Mouse (Mus musculus): ENCODE data around the gene Clasrp. TPM values are rescaled to one million over a fixed set of nuclear protein-coding genes. Genes with fewer than 3 reads are reported as not detected.

Gene Clasrp
- polyA plus RNA-seq, 1 experiment from 2014 or later, result 45.5 TPM

DNA sequence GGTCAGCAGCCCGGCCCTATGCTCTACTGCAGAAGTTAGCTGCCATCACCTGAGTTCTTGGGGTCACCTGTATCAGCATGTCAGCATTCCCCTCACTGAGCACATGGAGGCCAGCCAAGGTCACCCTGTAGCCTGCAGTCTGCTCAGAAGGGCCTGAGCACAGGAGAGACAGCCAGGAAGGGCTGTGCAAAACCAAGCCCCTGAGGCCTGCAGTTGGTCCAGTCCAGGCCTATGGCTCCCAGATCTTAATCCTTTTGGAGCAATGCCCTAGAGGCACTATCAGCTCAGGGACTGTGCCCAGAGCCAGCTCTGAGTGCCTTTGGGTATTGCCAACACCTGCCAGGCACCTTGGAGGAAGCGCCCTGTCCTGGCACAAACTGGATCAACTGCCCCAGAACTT, 47.2 kb downstream of the Clasrp start:
- Histone ChIP-seq H3K9ac (ENCODE audit: low read depth, low read length) (no peak overlapping the region), H3K27me3 (replicated peaks; ENCODE audit: control insufficient read depth, insufficient read depth, low read length) (no peaks in the 10 kb centered on the region), H3K27ac (ENCODE audit: low read depth, low read length) (no peak overlapping the region), H3K9me3 (ENCODE audit: control insufficient read depth, low read length) (no peaks in the 10 kb centered on the region), H3K4me2 (no peak overlapping the region), H3K4me1 (replicated peaks; ENCODE audit: control insufficient read depth, insufficient read depth, low read length) (peaks cover 34% of the 10 kb centered on the region), H3K36me3 (ENCODE audit: control insufficient read depth, insufficient read depth, low read length) (peaks cover 15% of the 10 kb centered on the region), H3K4me3 (ENCODE audit: low read depth, low read length) (no peak overlapping the region)
- ATAC-seq (replicated peaks; ENCODE audit: low FRiP score) (no peak), DNase-seq (ENCODE audit: low spot score) (no peak)
- 98% methylated on average over 2 of the region's 2 CpGs for WGBS

DNA sequence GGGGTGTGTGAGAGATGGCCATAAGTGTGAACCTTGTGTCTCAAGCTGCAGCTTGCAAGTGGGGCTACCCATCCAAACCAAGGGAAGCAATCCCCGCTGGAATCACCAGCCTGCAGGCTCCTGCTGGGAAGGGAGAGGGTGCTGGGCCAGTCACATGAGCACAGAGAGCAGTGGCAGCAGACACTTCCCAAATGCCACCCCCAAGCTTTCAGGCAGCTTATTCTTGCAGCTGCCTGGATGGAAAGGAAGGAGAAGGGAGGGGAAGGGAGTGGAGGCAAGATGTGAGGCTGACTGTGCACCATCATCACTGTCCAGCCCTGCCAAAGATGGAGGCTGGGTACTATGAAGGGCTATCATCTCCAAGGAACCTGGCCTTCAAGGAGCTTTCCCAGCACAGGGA, 50.1 kb downstream of the Clasrp start:
- Histone ChIP-seq H3K9me3 (ENCODE audit: control insufficient read depth, low read length) (no peaks in the 10 kb centered on the region), H3K4me1 (replicated peaks; ENCODE audit: control insufficient read depth, insufficient read depth, low read length) (peaks cover 19% of the 10 kb centered on the region), H3K36me3 (ENCODE audit: control insufficient read depth, insufficient read depth, low read length) (peaks cover 15% of the 10 kb centered on the region), H3K27ac (ENCODE audit: low read depth, low read length) (no peak overlapping the region), H3K4me2 (no peak overlapping the region), H3K4me3 (ENCODE audit: low read depth, low read length) (no peak overlapping the region), H3K27me3 (replicated peaks; ENCODE audit: control insufficient read depth, insufficient read depth, low read length) (no peaks in the 10 kb centered on the region), H3K9ac (ENCODE audit: low read depth, low read length) (no peak overlapping the region)
- 74% methylated on average over 1 of the region's 1 CpGs for WGBS
- no peak for ATAC-seq (replicated peaks; ENCODE audit: low FRiP score)
- no peak for DNase-seq (ENCODE audit: low spot score)

DNA sequence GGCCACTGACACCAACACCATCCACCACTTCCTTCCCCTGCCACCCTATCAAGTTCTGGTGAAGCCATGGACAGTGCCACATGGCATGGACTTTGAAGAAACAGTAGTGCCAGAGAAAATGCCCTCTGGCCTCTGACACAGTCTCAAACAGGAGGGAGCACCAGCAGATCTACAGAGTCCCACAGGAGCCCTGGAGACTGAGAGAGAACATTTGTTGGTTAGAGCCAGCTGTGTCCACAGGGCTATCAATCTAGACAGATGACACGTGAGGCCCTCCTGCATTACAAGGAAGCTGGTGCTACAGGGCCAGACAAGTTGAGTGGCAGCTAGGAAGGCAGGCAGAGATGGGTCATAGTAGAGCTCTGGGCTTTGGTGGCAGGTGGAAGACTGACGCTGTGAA, 51.8 kb downstream of the Clasrp start:
- H3K36me3 ChIP-seq (ENCODE audit: control insufficient read depth, insufficient read depth, low read length), result peaks cover 11% of the 10 kb centered on the region
- ATAC-seq (replicated peaks; ENCODE audit: low FRiP score), result 0 out of 2 replicates have a peak, but pooled peaks have one; percentile 21

DNA sequence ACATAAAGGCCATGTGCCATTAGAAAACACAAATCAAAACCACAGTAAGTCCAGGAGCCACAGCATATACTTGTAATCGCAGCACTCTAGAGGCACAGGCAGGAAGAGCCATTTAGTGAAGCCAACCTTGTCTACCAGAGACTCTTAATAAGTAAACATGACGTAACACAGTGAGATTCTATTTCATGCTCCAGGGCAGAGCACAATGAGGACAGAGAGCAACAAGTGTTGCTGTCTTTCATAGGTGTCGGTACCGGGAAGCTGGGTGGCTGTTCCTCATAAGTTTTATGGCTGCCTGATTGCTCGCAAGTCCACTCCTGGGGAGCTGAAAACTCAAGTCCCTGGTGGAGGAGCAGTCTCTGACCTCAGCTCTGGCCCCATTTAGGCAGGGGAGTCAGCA, 52.7 kb downstream of the Clasrp start:
- Histone ChIP-seq H3K27ac (ENCODE audit: low read depth, low read length) (no peak overlapping the region), H3K4me1 (replicated peaks; ENCODE audit: control insufficient read depth, insufficient read depth, low read length) (peaks cover 14% of the 10 kb centered on the region)
- no peak for ATAC-seq (replicated peaks; ENCODE audit: low FRiP score)

More for the DNA sequence above, 51.8 kb downstream of the Clasrp start:
- no peak overlapping the region for H3K27ac ChIP-seq (ENCODE audit: low read depth, low read length)
- DNase-seq (ENCODE audit: low spot score), result no peak
- 47% methylated on average over 2 of the region's 2 CpGs for WGBS
- no peak overlapping the region for H3K4me3 ChIP-seq (ENCODE audit: low read depth, low read length)
- peaks cover 11% of the 10 kb centered on the region for H3K4me1 ChIP-seq (replicated peaks; ENCODE audit: control insufficient read depth, insufficient read depth, low read length)
- 0 out of 2 replicates have a peak overlapping the region, but pooled peaks have one; percentile 0 for H3K9ac ChIP-seq (ENCODE audit: low read depth, low read length)
- no peaks in the 10 kb centered on the region for H3K9me3 ChIP-seq (ENCODE audit: control insufficient read depth, low read length)
- H3K27me3 ChIP-seq (replicated peaks; ENCODE audit: control insufficient read depth, insufficient read depth, low read length), result no peaks in the 10 kb centered on the region
- H3K4me2 ChIP-seq, result no peak overlapping the region

DNA sequence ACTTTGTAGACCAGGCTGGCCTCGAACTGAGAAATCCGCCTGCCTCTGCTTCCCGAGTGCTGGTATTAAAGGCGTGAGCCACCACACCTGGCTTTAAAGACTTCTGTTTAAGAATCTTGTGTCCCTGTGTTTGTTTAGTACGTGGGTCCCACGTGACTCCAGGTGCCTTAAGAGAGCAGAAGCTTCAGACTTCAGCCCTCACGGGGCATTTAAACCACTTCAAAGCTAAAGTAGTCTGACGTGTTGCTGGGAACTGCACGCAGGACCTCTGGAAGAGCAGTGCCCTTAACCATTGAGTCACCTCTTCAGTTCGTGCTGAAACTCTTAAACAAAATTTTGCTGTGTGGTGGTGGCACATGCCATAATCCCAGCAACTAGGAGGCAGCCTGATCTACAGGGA, 54.9 kb downstream of the Clasrp start:
- ATAC-seq (replicated peaks; ENCODE audit: low FRiP score) (no peak), DNase-seq (ENCODE audit: low spot score) (no peak)
- H3K9ac ChIP-seq (ENCODE audit: low read depth, low read length), result no peak overlapping the region
- H3K4me2 ChIP-seq, result no peak overlapping the region
- 86% methylated on average over 10 of the region's 10 CpGs for WGBS
- peaks cover 20% of the 10 kb centered on the region for H3K4me1 ChIP-seq (replicated peaks; ENCODE audit: control insufficient read depth, insufficient read depth, low read length)
- no peaks in the 10 kb centered on the region for H3K9me3 ChIP-seq (ENCODE audit: control insufficient read depth, low read length)
- no peaks in the 10 kb centered on the region for H3K27me3 ChIP-seq (replicated peaks; ENCODE audit: control insufficient read depth, insufficient read depth, low read length)
- H3K4me3 ChIP-seq (ENCODE audit: low read depth, low read length), result no peak overlapping the region
- H3K36me3 ChIP-seq (ENCODE audit: control insufficient read depth, insufficient read depth, low read length), result peaks cover 9% of the 10 kb centered on the region
- no peak overlapping the region for H3K27ac ChIP-seq (ENCODE audit: low read depth, low read length)

More for the DNA sequence above, 52.7 kb downstream of the Clasrp start:
- H3K27me3 ChIP-seq (replicated peaks; ENCODE audit: control insufficient read depth, insufficient read depth, low read length), result no peaks in the 10 kb centered on the region
- H3K9ac ChIP-seq (ENCODE audit: low read depth, low read length), result no peak overlapping the region
- 88% methylated on average over 5 of the region's 5 CpGs for WGBS
- DNase-seq (ENCODE audit: low spot score), result no peak
- H3K4me2 ChIP-seq, result no peak overlapping the region
- peaks cover 11% of the 10 kb centered on the region for H3K36me3 ChIP-seq (ENCODE audit: control insufficient read depth, insufficient read depth, low read length)
- H3K4me3 ChIP-seq (ENCODE audit: low read depth, low read length), result no peak overlapping the region
- no peaks in the 10 kb centered on the region for H3K9me3 ChIP-seq (ENCODE audit: control insufficient read depth, low read length)

DNA sequence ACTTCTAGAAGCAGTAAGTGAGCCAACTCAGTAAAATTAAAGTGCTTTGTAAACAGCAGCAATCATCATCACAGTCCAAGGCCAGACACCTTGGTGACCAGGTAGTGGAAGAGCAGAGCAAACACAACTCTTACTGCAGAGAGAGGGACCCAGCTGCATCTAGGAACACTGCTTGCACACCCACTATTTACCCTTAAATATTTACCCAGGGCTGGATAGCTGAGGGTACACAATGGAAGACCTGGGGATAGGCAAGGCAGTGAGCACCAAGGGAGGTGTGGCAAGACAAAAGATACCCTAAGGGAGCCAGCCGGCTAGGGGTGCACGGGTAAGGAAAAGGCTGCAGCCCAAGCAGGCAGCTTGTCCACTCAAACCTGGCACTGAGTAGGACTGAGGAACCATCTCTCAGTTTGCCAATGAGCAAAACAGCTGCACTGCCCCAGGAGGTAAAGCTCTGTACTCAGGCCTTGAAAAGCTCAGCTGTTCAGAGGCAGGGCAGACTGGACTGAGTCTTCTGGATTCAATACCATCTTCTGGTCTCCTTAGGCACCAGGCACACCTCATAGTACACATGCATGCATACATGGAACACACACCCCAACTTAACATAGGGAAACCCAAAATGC, 56.8 kb downstream of the Clasrp start:
- Histone ChIP-seq H3K27ac (ENCODE audit: low read depth, low read length) (no peak overlapping the region), H3K9ac (ENCODE audit: low read depth, low read length) (no peak overlapping the region), H3K9me3 (ENCODE audit: control insufficient read depth, low read length) (no peaks in the 10 kb centered on the region), H3K4me3 (ENCODE audit: low read depth, low read length) (no peak overlapping the region), H3K4me2 (0 out of 2 replicates have a peak overlapping the region, but pooled peaks have one; percentile 24), H3K4me1 (replicated peaks; ENCODE audit: control insufficient read depth, insufficient read depth, low read length) (peaks cover 18% of the 10 kb centered on the region), H3K36me3 (ENCODE audit: control insufficient read depth, insufficient read depth, low read length) (no peaks in the 10 kb centered on the region), H3K27me3 (replicated peaks; ENCODE audit: control insufficient read depth, insufficient read depth, low read length) (no peaks in the 10 kb centered on the region)
- DNase-seq (ENCODE audit: low spot score), result no peak
- 64% methylated on average over 2 of the region's 2 CpGs for whole genome bisulfite sequencing
- peak; percentile 38; the same call in 1 of the 2 replicates for ATAC-seq (replicated peaks; ENCODE audit: low FRiP score)

DNA sequence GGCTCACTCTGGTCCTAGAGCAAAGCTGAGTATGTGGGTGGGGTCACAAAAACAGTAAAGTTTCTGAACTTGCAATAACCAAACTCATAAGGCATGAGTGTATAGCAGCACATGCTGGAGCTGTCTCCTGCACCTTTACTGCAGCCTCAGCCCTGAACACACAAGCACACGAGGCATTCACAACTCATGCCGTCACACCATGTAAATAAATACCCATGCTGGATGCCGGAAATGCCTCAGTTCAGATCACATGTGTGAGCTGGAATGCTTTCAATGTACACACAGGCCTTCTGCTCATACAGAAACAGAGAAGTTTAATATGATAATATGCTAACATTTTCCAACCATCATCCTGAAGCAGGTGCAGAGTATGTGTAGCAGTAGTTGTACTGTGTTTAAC, 58.3 kb downstream of the Clasrp start:
- Histone ChIP-seq H3K4me1 (replicated peaks; ENCODE audit: control insufficient read depth, insufficient read depth, low read length) (peaks cover 12% of the 10 kb centered on the region; the same call in 1 of the 2 replicates), H3K9ac (ENCODE audit: low read depth, low read length) (no peak overlapping the region), H3K4me2 (no peak overlapping the region), H3K9me3 (ENCODE audit: control insufficient read depth, low read length) (no peaks in the 10 kb centered on the region), H3K4me3 (ENCODE audit: low read depth, low read length) (no peak overlapping the region), H3K27ac (ENCODE audit: low read depth, low read length) (no peak overlapping the region), H3K27me3 (replicated peaks; ENCODE audit: control insufficient read depth, insufficient read depth, low read length) (no peaks in the 10 kb centered on the region), H3K36me3 (ENCODE audit: control insufficient read depth, insufficient read depth, low read length) (no peaks in the 10 kb centered on the region)
- 60% methylated on average over 3 of the region's 3 CpGs for WGBS
- ATAC-seq (replicated peaks; ENCODE audit: low FRiP score), result no peak
- DNase-seq (ENCODE audit: low spot score), result no peak

DNA sequence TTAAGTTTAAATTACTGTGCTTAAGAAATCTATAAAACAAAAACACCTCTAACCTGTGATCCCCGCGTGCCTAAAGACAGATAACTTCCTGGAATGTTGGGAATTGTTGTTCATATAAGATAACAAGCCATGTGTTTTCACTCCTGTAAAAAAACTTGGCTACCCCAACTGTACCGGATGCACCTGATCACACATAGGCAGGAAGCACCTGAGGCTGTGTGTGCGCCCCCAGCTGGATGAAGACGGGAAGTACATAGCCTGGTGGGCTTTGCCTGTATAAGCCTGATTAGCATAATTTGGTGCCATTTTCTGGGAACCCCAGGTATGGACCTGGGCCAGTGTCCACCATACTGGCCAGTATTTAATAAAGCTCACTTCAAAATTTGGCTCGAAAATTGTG, 60.7 kb downstream of the Clasrp start:
- H3K4me1 ChIP-seq (replicated peaks; ENCODE audit: control insufficient read depth, insufficient read depth, low read length), result peaks cover 12% of the 10 kb centered on the region; the same call in 1 of the 2 replicates
- no peaks in the 10 kb centered on the region for H3K9me3 ChIP-seq (ENCODE audit: control insufficient read depth, low read length)
- no peak for DNase-seq (ENCODE audit: low spot score)
- no peaks in the 10 kb centered on the region for H3K36me3 ChIP-seq (ENCODE audit: control insufficient read depth, insufficient read depth, low read length)
- H3K9ac ChIP-seq (ENCODE audit: low read depth, low read length), result no peak overlapping the region
- WGBS, result 53% methylated on average over 6 of the region's 6 CpGs
- H3K27me3 ChIP-seq (replicated peaks; ENCODE audit: control insufficient read depth, insufficient read depth, low read length), result no peaks in the 10 kb centered on the region
- H3K4me2 ChIP-seq, result no peak overlapping the region
- H3K27ac ChIP-seq (ENCODE audit: low read depth, low read length), result no peak overlapping the region
- no peak overlapping the region for H3K4me3 ChIP-seq (ENCODE audit: low read depth, low read length)
- no peak for ATAC-seq (replicated peaks; ENCODE audit: low FRiP score)

DNA sequence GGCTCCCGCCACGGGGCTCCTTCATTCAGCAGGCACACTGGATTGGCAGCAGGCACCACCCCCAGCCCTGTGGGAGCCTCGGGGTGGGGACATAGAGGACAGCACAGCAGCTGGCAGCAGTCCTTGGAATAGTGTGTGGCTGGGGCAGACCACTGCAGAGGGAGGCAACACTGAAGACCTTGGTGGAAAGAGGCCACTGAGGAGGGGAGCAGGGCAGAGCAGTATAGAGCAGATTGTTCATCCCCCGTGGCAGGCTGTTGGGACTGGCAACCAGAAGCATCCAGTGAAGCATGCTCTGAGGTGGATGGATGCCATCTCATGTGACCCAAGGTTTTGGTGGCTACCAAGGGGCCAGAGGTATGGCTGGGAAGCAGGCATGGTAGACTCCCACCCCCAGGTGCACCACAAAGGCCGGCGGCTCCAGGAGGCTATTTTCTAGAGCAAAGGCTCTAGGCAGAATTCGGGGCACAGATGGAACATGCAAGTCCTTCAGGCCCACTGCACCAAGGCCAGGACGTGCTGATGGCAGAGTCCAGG, 62.1 kb downstream of the Clasrp start:
- 0 out of 2 replicates have a peak, but pooled peaks cover 2% of the 10 kb centered on the region for H3K36me3 ChIP-seq (ENCODE audit: control insufficient read depth, insufficient read depth, low read length)
- no peak overlapping the region for H3K4me3 ChIP-seq (ENCODE audit: low read depth, low read length)
- H3K4me2 ChIP-seq, result no peak overlapping the region
- ATAC-seq (replicated peaks; ENCODE audit: low FRiP score) (no peak), DNase-seq (ENCODE audit: low spot score) (no peak)
- 76% methylated on average over 8 of the region's 8 CpGs for WGBS
- H3K9me3 ChIP-seq (ENCODE audit: control insufficient read depth, low read length), result no peaks in the 10 kb centered on the region
- H3K9ac ChIP-seq (ENCODE audit: low read depth, low read length), result no peak overlapping the region
- no peaks in the 10 kb centered on the region for H3K27me3 ChIP-seq (replicated peaks; ENCODE audit: control insufficient read depth, insufficient read depth, low read length)
- peaks cover 12% of the 10 kb centered on the region; the same call in 1 of the 2 replicates for H3K4me1 ChIP-seq (replicated peaks; ENCODE audit: control insufficient read depth, insufficient read depth, low read length)
- H3K27ac ChIP-seq (ENCODE audit: low read depth, low read length), result no peak overlapping the region
